Mouse (Mus musculus): Measurements from ENCODE around the gene Zfp423.

The Zfp423 gene

GRCm38 (mm10) chr8:87804327-87804900 is 155.0 kb downstream of the Zfp423 start:
- CTCF ChIA-PET = no interaction called here

GRCm38 (mm10) chr8:87803437-87803836 is 156.0 kb downstream of the Zfp423 start:
- CTCF ChIA-PET = no interaction called here

- CTCF ChIA-PET = no interaction called here
Measured at GRCm38 (mm10) chr8:87802571-87802970, 156.8 kb downstream of the Zfp423 start.

- CTCF ChIA-PET = no interaction called here
Measured at GRCm38 (mm10) chr8:87800121-87800520, 159.3 kb downstream of the Zfp423 start.

GRCm38 (mm10) chr8:87796234-87796633 is 163.2 kb downstream of the Zfp423 start:
- CTCF ChIA-PET = no interaction called here

GRCm38 (mm10) chr8:87794639-87795038 is 164.8 kb downstream of the Zfp423 start:
- CTCF ChIA-PET = no interaction called here

GRCm38 (mm10) chr8:87791103-87791502 is 168.3 kb downstream of the Zfp423 start:
- CTCF ChIA-PET = no interaction called here

- CTCF ChIA-PET = interaction anchor here (0.6 kb wide), 1 partner anchor 148 kb away, joined by 5 read pairs; no protein-coding TSS in a partner anchor
Measured at GRCm38 (mm10) chr8:87784641-87785439, 174.6 kb downstream of the Zfp423 start.

GRCm38 (mm10) chr8:87784227-87784626 is 175.2 kb downstream of the Zfp423 start:
- CTCF ChIA-PET = no interaction called here

GRCm38 (mm10) chr8:87783198-87783597 is 176.2 kb downstream of the Zfp423 start:
- CTCF ChIA-PET = no interaction called here

- CTCF ChIA-PET = no interaction called here
Measured at GRCm38 (mm10) chr8:87777586-87777985, 181.8 kb downstream of the Zfp423 start.

GRCm38 (mm10) chr8:87775889-87776288 is 183.5 kb downstream of the Zfp423 start:
- CTCF ChIA-PET = no interaction called here

- CTCF ChIA-PET = no interaction called here
Measured at GRCm38 (mm10) chr8:87774966-87775365, 184.4 kb downstream of the Zfp423 start.

- CTCF ChIA-PET = no interaction called here
Measured at GRCm38 (mm10) chr8:87772894-87773502, 186.4 kb downstream of the Zfp423 start.

- CTCF ChIA-PET = no interaction called here
Measured at GRCm38 (mm10) chr8:87767882-87768281, 191.5 kb downstream of the Zfp423 start.

- CTCF ChIA-PET = no interaction called here
Measured at GRCm38 (mm10) chr8:87765276-87765675, 194.1 kb downstream of the Zfp423 start.

- CTCF ChIA-PET = no interaction called here
Measured at GRCm38 (mm10) chr8:87758750-87759149, 200.6 kb downstream of the Zfp423 start.

GRCm38 (mm10) chr8:87754853-87755252 is 204.5 kb downstream of the Zfp423 start:
- CTCF ChIA-PET = no interaction called here

GRCm38 (mm10) chr8:87753636-87754035 is 205.8 kb downstream of the Zfp423 start:
- CTCF ChIA-PET = no interaction called here

GRCm38 (mm10) chr8:87753148-87753547 is 206.2 kb downstream of the Zfp423 start:
- CTCF ChIA-PET = no interaction called here

GRCm38 (mm10) chr8:87752710-87753109 is 206.7 kb downstream of the Zfp423 start:
- CTCF ChIA-PET = no interaction called here

GRCm38 (mm10) chr8:87747582-87747981 is 211.8 kb downstream of the Zfp423 start:
- CTCF ChIA-PET = no interaction called here

- CTCF ChIA-PET = no interaction called here
Measured at GRCm38 (mm10) chr8:87747142-87747541, 212.3 kb downstream of the Zfp423 start.
